Mouse (Mus musculus): ENCODE results near the gene Fhit. TPM values are rescaled to one million over a fixed set of nuclear protein-coding genes. Genes with fewer than 3 reads are reported as not detected.

Fhit gene
- polyA plus RNA-seq, 1 experiment from 2014 or later, result 1.6 TPM

DNA sequence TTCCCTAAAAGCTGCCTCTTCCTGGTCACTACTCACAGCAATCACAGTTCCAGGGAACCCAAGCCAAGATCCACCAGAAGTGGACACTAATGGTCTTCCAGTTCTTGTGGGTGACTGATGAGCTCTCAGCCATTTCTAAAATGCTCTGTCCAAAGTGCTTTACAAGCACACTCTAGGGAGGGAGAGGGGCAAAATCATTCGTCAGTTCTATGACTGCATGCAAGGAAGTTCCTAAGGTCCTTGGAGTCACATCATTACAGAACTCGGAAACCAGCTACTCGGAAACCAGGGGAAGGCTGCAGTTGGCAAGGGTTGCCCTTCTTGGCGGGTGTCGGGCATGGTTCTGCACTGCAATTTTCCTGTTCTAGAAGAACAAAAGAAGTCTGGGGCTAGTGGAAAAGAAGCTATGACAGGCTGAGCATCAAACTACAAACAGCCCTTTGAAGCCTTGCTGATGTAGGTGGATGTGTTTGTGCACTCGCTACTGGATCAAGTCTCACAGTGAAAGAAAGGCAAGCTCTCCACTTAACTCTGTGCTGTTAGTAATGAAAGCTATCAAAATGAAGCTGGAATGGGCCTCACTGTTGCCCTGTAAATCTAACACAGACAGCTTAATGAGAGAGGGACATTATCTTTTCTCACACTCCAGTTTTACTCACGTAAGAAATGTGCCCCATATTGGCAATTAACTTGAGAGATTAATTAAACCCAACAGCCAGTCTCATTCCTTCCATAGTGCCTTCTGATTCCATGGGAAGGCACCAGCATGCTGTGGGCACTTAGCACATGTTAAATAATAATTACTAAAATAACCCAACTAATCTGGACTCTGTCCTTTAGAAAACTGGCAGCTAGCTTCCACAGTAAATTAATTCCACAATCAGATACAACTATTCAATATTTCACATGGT lies 243.7 kb downstream of the Fhit start:
- Histone ChIP-seq H3K9ac (no peak overlapping the region), H3K27ac (no peak overlapping the region), H3K4me3 (replicated peaks) (no peak overlapping the region), H3K4me1 (replicated peaks) (no peaks in the 10 kb centered on the region), H3K9me3 (replicated peaks) (no peaks in the 10 kb centered on the region), H3K4me2 (no peak overlapping the region), H3K27me3 (no peaks in the 10 kb centered on the region), H3K36me3 (no peaks in the 10 kb centered on the region)
- WGBS (ENCODE audit: insufficient replicate concordance), result 67% methylated on average over 7 of the region's 7 CpGs
- no peak for ATAC-seq (ENCODE audit: low read depth)
- DNase-seq, result no peak

DNA sequence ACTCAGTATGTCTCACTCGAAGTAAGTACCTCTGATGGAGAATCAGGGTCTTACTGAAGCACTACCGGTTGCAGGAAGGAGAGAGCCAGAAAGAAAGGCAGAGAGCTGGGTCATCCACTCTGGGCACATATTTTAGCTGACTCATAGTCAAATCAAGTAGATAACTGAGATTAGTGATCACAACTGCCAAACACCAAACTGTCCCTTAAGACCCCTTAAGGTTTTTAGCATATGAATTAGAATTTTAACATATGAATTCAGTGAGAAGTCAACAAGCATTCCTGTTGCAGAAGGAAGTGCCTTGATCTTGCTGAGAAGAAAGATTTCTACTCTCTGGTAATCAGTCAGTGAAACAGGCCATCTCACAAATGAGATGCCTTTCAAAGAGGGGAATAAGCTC lies 253.8 kb downstream of the Fhit start:
- Histone ChIP-seq H3K27me3 (no peaks in the 10 kb centered on the region), H3K4me2 (no peak overlapping the region), H3K9ac (no peak overlapping the region), H3K4me3 (replicated peaks) (no peak overlapping the region), H3K9me3 (replicated peaks) (no peaks in the 10 kb centered on the region), H3K4me1 (replicated peaks) (no peaks in the 10 kb centered on the region), H3K27ac (no peak overlapping the region), H3K36me3 (no peaks in the 10 kb centered on the region)
- DNase-seq, result no peak
- no peak for ATAC-seq (ENCODE audit: low read depth)
- 61% methylated on average over 2 of the region's 2 CpGs for WGBS (ENCODE audit: insufficient replicate concordance)

DNA sequence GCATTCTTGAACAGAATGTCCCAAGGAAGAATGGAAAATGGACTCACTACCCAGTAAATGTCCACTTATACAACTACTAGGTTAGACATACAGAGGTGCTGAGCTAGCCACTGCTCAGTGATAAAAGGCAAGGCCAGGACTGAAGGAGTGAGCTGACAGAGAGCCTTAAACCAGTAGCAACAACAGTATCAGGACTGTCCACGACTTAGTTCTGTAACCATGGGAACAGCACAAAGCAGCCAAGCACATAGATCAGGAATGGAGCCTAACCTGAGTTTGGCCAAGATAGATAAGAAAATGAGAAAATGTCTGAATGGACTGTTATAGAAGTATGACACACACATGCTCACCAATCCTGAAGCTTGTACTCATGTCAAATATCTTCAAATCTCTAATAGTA lies 279.1 kb downstream of the Fhit start:
- Histone ChIP-seq H3K9me3 (replicated peaks) (no peaks in the 10 kb centered on the region), H3K4me1 (replicated peaks) (no peaks in the 10 kb centered on the region), H3K9ac (no peak overlapping the region), H3K27ac (no peak overlapping the region), H3K4me2 (no peak overlapping the region), H3K4me3 (replicated peaks) (no peak overlapping the region), H3K27me3 (no peaks in the 10 kb centered on the region), H3K36me3 (no peaks in the 10 kb centered on the region)
- WGBS (ENCODE audit: insufficient replicate concordance), result 38% methylated on average over 1 of the region's 1 CpGs
- DNase-seq (no peak), ATAC-seq (ENCODE audit: low read depth) (no peak)

GRCm38 (mm10) chr14:10880749-10881148 lies 281.1 kb downstream of the Fhit start:
- ATAC-seq (ENCODE audit: low read depth) (no peak), DNase-seq (no peak)
- no peaks in the 10 kb centered on the region for H3K27me3 ChIP-seq
- H3K9me3 ChIP-seq (replicated peaks), result no peaks in the 10 kb centered on the region
- H3K4me1 ChIP-seq (replicated peaks), result no peaks in the 10 kb centered on the region
- H3K36me3 ChIP-seq, result no peaks in the 10 kb centered on the region
- no peak overlapping the region for H3K27ac ChIP-seq
- 17% methylated on average over 2 of the region's 2 CpGs for WGBS (ENCODE audit: insufficient replicate concordance)
- H3K4me2 ChIP-seq, result no peak overlapping the region
- no peak overlapping the region for H3K4me3 ChIP-seq (replicated peaks)
- H3K9ac ChIP-seq, result no peak overlapping the region

GRCm38 (mm10) chr14:10874595-10875372 lies 287.1 kb downstream of the Fhit start:
- Histone ChIP-seq H3K9ac (no peak overlapping the region), H3K4me1 (replicated peaks) (no peaks in the 10 kb centered on the region), H3K27ac (no peak overlapping the region), H3K9me3 (replicated peaks) (no peaks in the 10 kb centered on the region), H3K36me3 (no peaks in the 10 kb centered on the region), H3K4me2 (no peak overlapping the region), H3K4me3 (replicated peaks) (no peak overlapping the region), H3K27me3 (no peaks in the 10 kb centered on the region)
- DNase-seq, result no peak
- ATAC-seq (ENCODE audit: low read depth), result no peak
- 45% methylated on average over 3 of the region's 3 CpGs for WGBS (ENCODE audit: insufficient replicate concordance)

GRCm38 (mm10) chr14:10857606-10858005 lies 304.2 kb downstream of the Fhit start:
- DNase-seq (no peak), ATAC-seq (ENCODE audit: low read depth) (no peak)
- Histone ChIP-seq H3K4me3 (replicated peaks) (no peak overlapping the region), H3K4me1 (replicated peaks) (no peaks in the 10 kb centered on the region), H3K9me3 (replicated peaks) (no peaks in the 10 kb centered on the region), H3K36me3 (no peaks in the 10 kb centered on the region), H3K4me2 (no peak overlapping the region), H3K27me3 (no peaks in the 10 kb centered on the region), H3K9ac (no peak overlapping the region), H3K27ac (no peak overlapping the region)
- 52% methylated on average over 3 of the region's 3 CpGs for WGBS (ENCODE audit: insufficient replicate concordance)

DNA sequence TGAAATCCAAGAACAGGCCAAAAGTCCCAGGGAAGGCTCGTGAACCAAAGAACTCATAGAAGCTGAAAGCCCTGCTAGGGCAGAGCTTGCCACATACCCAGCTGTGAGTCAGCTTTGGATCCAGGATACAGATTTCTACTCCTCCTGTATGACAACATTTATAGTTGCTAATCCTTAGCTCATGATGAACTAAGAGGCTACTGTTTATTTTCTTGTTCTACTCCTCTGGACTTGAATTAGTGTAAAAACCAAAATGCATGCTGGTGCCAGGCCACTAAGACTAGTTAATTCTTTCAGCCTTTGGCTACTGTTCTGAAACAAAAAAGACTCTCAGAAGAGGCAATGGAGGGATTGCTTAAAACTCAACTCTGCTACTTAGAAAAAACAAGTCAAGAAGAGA lies 309.9 kb downstream of the Fhit start:
- H3K9ac ChIP-seq, result no peak overlapping the region
- no peaks in the 10 kb centered on the region for H3K9me3 ChIP-seq (replicated peaks)
- no peak overlapping the region for H3K4me3 ChIP-seq (replicated peaks)
- no peak overlapping the region for H3K27ac ChIP-seq
- WGBS (ENCODE audit: insufficient replicate concordance), result 63% methylated on average over 1 of the region's 1 CpGs
- DNase-seq (no peak), ATAC-seq (ENCODE audit: low read depth) (no peak)
- H3K36me3 ChIP-seq, result no peaks in the 10 kb centered on the region
- H3K27me3 ChIP-seq, result no peaks in the 10 kb centered on the region
- H3K4me1 ChIP-seq (replicated peaks), result no peaks in the 10 kb centered on the region
- H3K4me2 ChIP-seq, result no peak overlapping the region

DNA sequence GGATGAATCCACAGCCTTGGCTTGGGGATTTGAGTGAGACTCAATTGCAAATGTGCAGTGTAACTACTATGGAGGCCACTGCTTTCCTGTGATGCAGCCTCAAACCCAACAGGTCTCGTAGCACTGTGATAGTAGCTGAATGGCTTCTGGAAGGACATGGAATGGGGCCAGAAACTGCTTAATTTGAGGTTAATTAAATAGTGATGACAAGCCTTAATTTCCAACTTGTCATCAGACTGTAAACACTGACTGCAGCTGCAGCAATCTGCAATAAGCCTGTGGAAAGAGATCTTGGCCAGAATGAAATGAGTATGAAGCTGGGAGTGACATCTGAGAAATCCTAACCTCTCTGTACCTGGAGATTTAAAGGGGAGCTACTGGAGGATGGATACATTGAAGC lies 325.8 kb downstream of the Fhit start:
- H3K9ac ChIP-seq, result no peak overlapping the region
- H3K27ac ChIP-seq, result no peak overlapping the region
- H3K36me3 ChIP-seq, result no peaks in the 10 kb centered on the region
- no peaks in the 10 kb centered on the region for H3K9me3 ChIP-seq (replicated peaks)
- no peak overlapping the region for H3K4me2 ChIP-seq
- WGBS (ENCODE audit: insufficient replicate concordance), result 53% methylated on average over 1 of the region's 1 CpGs
- H3K4me1 ChIP-seq (replicated peaks), result no peaks in the 10 kb centered on the region
- H3K4me3 ChIP-seq (replicated peaks), result no peak overlapping the region
- no peak for ATAC-seq (ENCODE audit: low read depth)
- no peaks in the 10 kb centered on the region for H3K27me3 ChIP-seq
- no peak for DNase-seq

DNA sequence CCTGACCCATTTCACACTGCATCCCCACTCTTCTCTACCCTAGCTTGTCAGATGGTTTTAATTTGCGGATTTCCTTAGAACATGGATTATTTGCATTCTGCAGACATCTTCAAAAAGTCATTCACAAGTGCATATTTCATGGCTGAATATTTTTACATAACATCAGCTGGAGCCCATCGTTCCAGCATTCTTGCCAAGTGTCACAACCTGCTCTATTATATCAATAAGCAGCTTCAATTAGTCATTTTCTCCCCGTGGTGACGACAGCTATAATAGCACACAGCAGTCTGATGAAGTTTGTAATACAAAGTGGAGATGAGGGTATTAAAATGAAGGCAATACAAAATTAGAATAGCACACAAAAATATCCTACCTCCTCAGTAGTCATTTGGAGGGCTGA lies 337.0 kb downstream of the Fhit start:
- H3K4me1 ChIP-seq (replicated peaks), result no peaks in the 10 kb centered on the region
- no peaks in the 10 kb centered on the region for H3K36me3 ChIP-seq
- DNase-seq (no peak), ATAC-seq (ENCODE audit: low read depth) (no peak)
- 63% methylated on average over 4 of the region's 4 CpGs for WGBS (ENCODE audit: insufficient replicate concordance)
- no peaks in the 10 kb centered on the region for H3K27me3 ChIP-seq
- H3K27ac ChIP-seq, result no peak overlapping the region
- H3K9ac ChIP-seq, result no peak overlapping the region
- no peak overlapping the region for H3K4me3 ChIP-seq (replicated peaks)
- no peak overlapping the region for H3K4me2 ChIP-seq
- no peaks in the 10 kb centered on the region for H3K9me3 ChIP-seq (replicated peaks)

DNA sequence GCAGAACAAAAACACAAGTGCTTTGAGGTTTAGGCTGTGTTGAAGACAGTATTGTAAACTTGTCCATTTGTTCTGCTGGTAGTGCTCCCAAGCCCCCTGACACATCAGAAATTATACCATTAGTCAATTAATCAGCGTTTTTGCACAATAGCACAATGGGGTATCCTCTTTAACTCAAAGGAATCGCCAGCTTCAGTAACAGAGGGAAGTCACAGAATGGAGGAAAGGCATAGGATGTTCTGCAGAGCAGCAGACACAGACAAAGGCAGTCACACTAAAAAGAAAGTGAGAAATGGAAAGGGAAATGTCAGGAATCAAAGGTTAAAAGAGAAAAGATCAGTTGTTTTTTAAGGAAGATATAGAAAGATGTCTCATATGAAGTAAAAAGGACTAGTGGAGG lies 348.3 kb downstream of the Fhit start:
- H3K4me2 ChIP-seq, result no peak overlapping the region
- no peaks in the 10 kb centered on the region for H3K9me3 ChIP-seq (replicated peaks)
- no peaks in the 10 kb centered on the region for H3K4me1 ChIP-seq (replicated peaks)
- no peak for DNase-seq
- WGBS (ENCODE audit: insufficient replicate concordance), result 34% methylated on average over 2 of the region's 2 CpGs
- no peak overlapping the region for H3K9ac ChIP-seq
- no peaks in the 10 kb centered on the region for H3K36me3 ChIP-seq
- H3K27me3 ChIP-seq, result no peaks in the 10 kb centered on the region
- H3K4me3 ChIP-seq (replicated peaks), result no peak overlapping the region
- no peak overlapping the region for H3K27ac ChIP-seq
- ATAC-seq (ENCODE audit: low read depth), result no peak

DNA sequence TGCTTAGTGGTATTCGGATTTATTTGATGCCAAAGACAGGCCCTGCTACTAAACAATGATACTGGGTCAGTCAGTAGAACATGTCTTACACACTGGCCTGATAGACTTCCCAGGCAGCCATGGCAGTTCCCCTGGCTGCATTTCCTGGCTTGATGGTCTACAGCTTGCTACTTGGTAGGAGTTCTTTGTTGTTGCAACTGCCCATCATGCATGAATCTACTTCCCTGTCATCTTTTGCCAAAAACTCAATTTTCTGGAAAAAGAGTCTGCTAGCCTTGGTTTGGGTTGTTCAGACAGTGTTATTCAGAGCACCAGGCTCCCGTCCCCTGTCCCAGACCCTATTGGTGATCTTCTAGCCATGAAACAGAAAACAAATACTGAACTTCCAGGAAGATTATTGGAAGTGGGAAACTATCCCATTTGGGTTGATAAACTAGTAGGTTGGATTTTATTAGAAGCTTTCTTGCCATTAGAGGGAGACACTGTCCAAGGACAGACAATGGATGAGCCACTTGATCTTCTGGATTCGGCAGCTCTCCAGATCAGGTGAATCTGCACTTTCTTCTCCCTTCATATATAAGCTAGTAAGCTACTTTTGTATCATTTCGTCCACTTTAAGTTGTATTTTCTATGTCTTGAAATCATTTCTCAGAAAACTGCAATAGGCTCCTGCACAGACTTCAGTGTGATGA lies 363.2 kb downstream of the Fhit start:
- no peak overlapping the region for H3K27ac ChIP-seq
- no peaks in the 10 kb centered on the region for H3K36me3 ChIP-seq
- H3K4me1 ChIP-seq (replicated peaks), result no peaks in the 10 kb centered on the region
- ATAC-seq (ENCODE audit: low read depth) (no peak), DNase-seq (no peak)
- H3K9ac ChIP-seq, result no peak overlapping the region
- H3K27me3 ChIP-seq, result no peaks in the 10 kb centered on the region
- H3K4me3 ChIP-seq (replicated peaks), result no peak overlapping the region
- WGBS (ENCODE audit: insufficient replicate concordance), result 51% methylated on average over 4 of the region's 4 CpGs
- H3K4me2 ChIP-seq, result no peak overlapping the region
- no peaks in the 10 kb centered on the region for H3K9me3 ChIP-seq (replicated peaks)
